Mouse (Mus musculus) liver, adult 2 months (tissue): Measurements from ENCODE around the gene Rbm8a2.

Source experiments
- CTCF ChIP-seq: fragments of 200-500 bp; IDR thresholded peaks from 2 replicates; pipeline ENCODE4 v1.5.1; 2011; ENCODE audit warnings: low read depth, low read length, control low read depth
- POLR2A ChIP-seq: fragments of 200-500 bp; IDR thresholded peaks from 2 replicates; pipeline ENCODE4 v1.6.1; 2011; ENCODE audit warnings: low read length, control low read depth; ENCODE audit not compliant: insufficient read depth; ENCODE audit errors: extremely low read depth

DNA sequence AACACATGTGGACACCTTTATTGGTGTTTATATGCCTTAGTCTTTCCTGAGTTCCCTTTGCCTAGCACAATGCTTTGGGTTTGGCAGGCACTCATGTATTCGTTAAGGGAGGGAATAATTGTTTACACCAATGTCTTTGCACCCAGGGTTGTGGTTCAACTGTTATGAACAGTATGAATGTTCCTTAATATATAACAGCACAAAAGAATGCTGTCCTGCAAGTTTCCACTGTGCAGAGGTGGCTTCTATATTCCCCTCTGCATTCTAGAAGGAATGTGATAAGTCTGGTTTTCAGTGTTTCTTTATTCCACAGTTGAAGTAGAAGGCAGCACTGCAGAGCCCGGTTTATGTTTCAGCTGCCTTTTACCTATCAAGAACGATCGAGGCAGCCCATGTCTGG lies 10.0 kb upstream of the Rbm8a2 start:
- no peak for TF ChIP-seq CTCF
- TF ChIP-seq POLR2A, result no peak
